Mouse (Mus musculus) testis, adult 2 months (tissue): ENCODE measurements around the gene Gm20388.

ENCODE experiments used
- CTCF ChIP-seq: fragments of 200-500 bp; IDR thresholded peaks from 2 replicates; pipeline ENCODE4 v1.5.1; 2012; ENCODE audit warnings: low read depth, mild to moderate bottlenecking, inconsistent platforms, low read length, moderate library complexity; ENCODE audit not compliant: control insufficient read depth, insufficient read depth, insufficient replicate concordance
- POLR2A ChIP-seq: fragments of 200-500 bp; IDR thresholded peaks from 2 replicates; pipeline ENCODE4 v1.6.1; 2012; ENCODE audit warnings: low read depth, mild to moderate bottlenecking, inconsistent platforms, low read length, moderate library complexity; ENCODE audit not compliant: control insufficient read depth

DNA sequence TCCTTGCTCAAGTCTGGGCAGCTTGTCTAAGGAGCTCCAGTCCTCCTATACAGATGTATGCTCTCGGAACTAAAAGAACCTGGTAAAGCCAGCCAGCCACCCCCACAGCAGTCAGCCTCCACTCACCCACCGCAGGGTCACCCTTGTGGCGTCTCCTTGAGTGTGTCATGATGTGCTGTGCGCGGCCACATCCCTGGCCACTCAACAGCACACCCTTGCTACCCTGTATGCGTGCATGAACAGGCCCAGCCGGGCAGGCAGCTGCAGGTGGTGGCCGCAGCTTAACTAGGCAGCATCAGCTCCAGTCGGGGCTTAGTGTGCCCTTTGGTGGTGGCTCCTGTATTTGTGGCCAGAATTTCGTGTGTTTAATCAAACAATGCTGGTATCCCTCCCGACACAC, 2546.5 kb downstream of the Gm20388 start:
- TF ChIP-seq CTCF: no peak
- TF ChIP-seq POLR2A: no peak
